Mouse (Mus musculus): Measurements from ENCODE around the gene Lmbr1. TPM values are rescaled to one million over a fixed set of nuclear protein-coding genes. Genes with fewer than 3 reads are reported as not detected.

Gene Lmbr1
- total RNA-seq, 4 experiments from 2014 or later = 8.4 to 13.2 (median 10.3) TPM

Small RNA genes lying within 50 kb of the gene (microRNA-seq; reads per million reads assigned to microRNA genes)
- gene Gm23801 = not detected

Other genes starting within 250 kb of the Lmbr1 start
- under 1 TPM; 0.36 to 0.61 (median 0.56) TPM for gene Rnf32, start 182.4 kb downstream of the Lmbr1 start, total RNA-seq (2022)
- gene Nom1, start 56.3 kb upstream of the Lmbr1 start, total RNA-seq (2022) = 10 to 100 TPM; 10.2 to 14.0 (median 13.1) TPM
- gene Mnx1, start 100.1 kb upstream of the Lmbr1 start, total RNA-seq (2022) = not detected
- 10 to 100 TPM; 35.4 to 41.3 (median 40.5) TPM for gene Ube3c, start 190.9 kb upstream of the Lmbr1 start, total RNA-seq (2022)

Data from gastrocnemius, adult 8-10 months (tissue).